Mouse (Mus musculus) neural tube, embryonic 12.5 days (tissue): ENCODE measurements at regions not wholly inside any gene's neighbourhood (a gene's known extent, or its start where the extent isn't known, plus 50 kb on each side); places are given as distances from the start of the nearest gene placed in this dataset.

ENCODE experiments used
- ATAC-seq: fragments of 200-750 bp; cut with Nextera tagmentation; 2 replicates; pipeline ENCODE4 v1.8.0; 2017; ENCODE audit warnings: low read depth, mild to moderate bottlenecking, moderate TSS enrichment, moderate library complexity; ENCODE audit not compliant: low FRiP score
- H3K27ac ChIP-seq: fragments of 300-500 bp; sonication (generic); 2 replicates; pipeline ENCODE4 v1.5.1; 2016
- H3K27me3 ChIP-seq: fragments of 300-500 bp; sonication (generic); replicated peaks from 2 replicates; pipeline ENCODE4 v1.6.1; 2016; ENCODE audit warnings: mild to moderate bottlenecking
- H3K36me3 ChIP-seq: fragments of 300-500 bp; sonication (generic); 2 replicates; pipeline ENCODE4 v1.6.1; 2016; ENCODE audit warnings: mild to moderate bottlenecking
- H3K4me1 ChIP-seq: fragments of 300-500 bp; sonication (generic); 2 replicates; pipeline ENCODE4 v1.6.1; 2016
- H3K4me2 ChIP-seq: fragments of 300-500 bp; sonication (generic); replicated peaks from 2 replicates; pipeline ENCODE4 v1.6.1; 2016; ENCODE audit warnings: mild to moderate bottlenecking
- H3K4me3 ChIP-seq: fragments of 300-500 bp; sonication (generic); 2 replicates; pipeline ENCODE4 v1.5.1; 2016
- H3K9ac ChIP-seq: fragments of 300-500 bp; sonication (generic); 2 replicates; pipeline ENCODE4 v1.6.1; 2016; ENCODE audit warnings: mild to moderate bottlenecking
- H3K9me3 ChIP-seq: fragments of 300-500 bp; sonication (generic); 2 replicates; pipeline ENCODE4 v1.6.1; 2016; ENCODE audit warnings: mild to moderate bottlenecking
- WGBS: fragments of 180-500 bp; shearing (Covaris S2); methylation state at CpG from one replicate; pipeline ENCODE4 v1.1.7; 2016; 5-methylcytosine and 5-hydroxymethylcytosine counted together

- ATAC-seq, result 0 out of 2 replicates have a peak, but pooled peaks have one; percentile 37
- Histone ChIP-seq H3K27me3 (no peaks in the 10 kb centered on the region), H3K4me1 (0 out of 2 replicates have a peak, but pooled peaks cover 4% of the 10 kb centered on the region), H3K4me2 (no peak overlapping the region), H3K4me3 (no peak overlapping the region), H3K9ac (no peak overlapping the region), H3K36me3 (no peaks in the 10 kb centered on the region), H3K27ac (no peak overlapping the region), H3K9me3 (no peaks in the 10 kb centered on the region)
- WGBS, result 64% methylated on average over 8 of the region's 8 CpGs
Observed at GRCm38 (mm10) chr4:9073736-9074428, 835.0 kb upstream of the Car8 start.

DNA sequence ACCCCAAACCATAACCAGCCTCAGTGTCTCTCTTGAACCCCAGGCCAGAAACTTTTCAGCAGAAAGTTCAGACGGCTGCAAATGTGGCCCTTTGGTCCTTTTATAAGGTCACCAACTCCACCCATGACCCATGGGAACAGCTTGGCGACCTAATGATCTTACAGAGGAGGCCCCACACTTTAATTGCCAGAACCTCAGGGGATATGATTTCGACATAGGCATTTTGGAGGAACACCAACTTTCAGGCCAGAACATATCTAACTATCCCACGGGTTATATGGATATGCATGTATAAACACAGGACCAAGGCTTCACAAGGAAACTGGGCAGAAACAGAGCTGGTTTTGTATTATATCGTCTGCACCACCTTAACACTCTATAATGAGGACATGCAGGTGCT, 833.5 kb upstream of the Car8 start:
- Histone ChIP-seq H3K4me1 (0 out of 2 replicates have a peak, but pooled peaks cover 4% of the 10 kb centered on the region), H3K36me3 (no peaks in the 10 kb centered on the region), H3K4me3 (no peak overlapping the region), H3K4me2 (no peak overlapping the region), H3K9ac (no peak overlapping the region), H3K27ac (no peak overlapping the region), H3K27me3 (no peaks in the 10 kb centered on the region), H3K9me3 (no peaks in the 10 kb centered on the region)
- 73% methylated on average over 5 of the region's 5 CpGs for WGBS
- no peak for ATAC-seq

- Histone ChIP-seq H3K4me2 (no peak overlapping the region), H3K4me1 (no peaks in the 10 kb centered on the region), H3K27me3 (no peaks in the 10 kb centered on the region), H3K9me3 (no peaks in the 10 kb centered on the region), H3K9ac (no peak overlapping the region), H3K36me3 (no peaks in the 10 kb centered on the region), H3K4me3 (no peak overlapping the region), H3K27ac (no peak overlapping the region)
- no peak for ATAC-seq
- WGBS, result 79% methylated on average over 2 of the region's 2 CpGs
Observed at GRCm38 (mm10) chr4:9067874-9068273, 829.0 kb upstream of the Car8 start.

DNA sequence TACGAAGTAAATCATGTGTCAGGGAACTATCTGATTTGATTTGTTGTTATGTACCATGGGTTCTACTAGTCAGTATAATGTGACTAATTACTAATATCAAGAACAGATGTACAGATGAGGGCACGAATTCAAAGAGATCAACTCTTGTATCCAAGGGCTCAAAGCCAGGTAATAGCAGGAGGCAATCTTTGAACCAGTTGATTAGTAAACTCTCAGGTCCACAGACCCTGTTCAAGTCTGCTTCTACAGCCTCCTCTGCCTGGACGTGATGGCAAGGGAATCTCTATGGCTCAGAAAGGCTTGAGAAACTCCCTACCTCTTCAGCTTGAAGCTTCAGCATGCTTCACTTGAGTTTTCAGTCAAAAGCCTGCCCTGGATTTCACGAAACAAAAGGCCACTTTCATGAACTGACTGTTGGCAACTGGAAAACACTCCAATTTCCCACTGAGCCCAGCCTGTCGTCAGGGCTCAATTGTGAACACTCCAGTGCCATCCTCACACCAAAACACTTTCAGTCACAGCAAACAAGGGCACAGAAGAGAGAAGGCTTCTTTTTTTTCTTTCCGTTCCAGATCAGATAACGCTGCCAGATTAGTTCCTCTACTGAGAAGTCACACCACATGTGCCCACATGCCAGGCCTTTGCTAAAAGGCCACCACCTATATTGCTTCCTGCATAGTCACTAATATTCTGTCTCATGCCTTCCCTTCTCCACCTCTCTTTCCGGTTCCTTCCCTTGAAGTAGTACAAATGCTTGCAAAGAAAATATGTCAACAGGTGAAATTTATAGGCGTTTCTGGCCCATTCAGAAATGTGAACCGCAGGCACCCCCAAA, 827.4 kb upstream of the Car8 start:
- H3K4me3 ChIP-seq, result no peak overlapping the region
- 67% methylated on average over 10 of the region's 10 CpGs for WGBS
- H3K27ac ChIP-seq, result no peak overlapping the region
- H3K4me1 ChIP-seq, result no peaks in the 10 kb centered on the region
- H3K9ac ChIP-seq, result no peak overlapping the region
- ATAC-seq, result no peak
- H3K27me3 ChIP-seq, result no peaks in the 10 kb centered on the region
- H3K4me2 ChIP-seq, result no peak overlapping the region
- H3K36me3 ChIP-seq, result no peaks in the 10 kb centered on the region
- H3K9me3 ChIP-seq, result no peaks in the 10 kb centered on the region

- H3K36me3 ChIP-seq, result no peaks in the 10 kb centered on the region
- no peak overlapping the region for H3K4me2 ChIP-seq
- H3K4me1 ChIP-seq, result peaks cover 5% of the 10 kb centered on the region
- no peaks in the 10 kb centered on the region for H3K9me3 ChIP-seq
- no peaks in the 10 kb centered on the region for H3K27me3 ChIP-seq
- H3K4me3 ChIP-seq, result no peak overlapping the region
- H3K27ac ChIP-seq, result no peak overlapping the region
- WGBS, result 82% methylated on average over 3 of the region's 3 CpGs
- ATAC-seq, result no peak
- no peak overlapping the region for H3K9ac ChIP-seq
Observed at GRCm38 (mm10) chr4:9061941-9062340, 823.1 kb upstream of the Car8 start.

DNA sequence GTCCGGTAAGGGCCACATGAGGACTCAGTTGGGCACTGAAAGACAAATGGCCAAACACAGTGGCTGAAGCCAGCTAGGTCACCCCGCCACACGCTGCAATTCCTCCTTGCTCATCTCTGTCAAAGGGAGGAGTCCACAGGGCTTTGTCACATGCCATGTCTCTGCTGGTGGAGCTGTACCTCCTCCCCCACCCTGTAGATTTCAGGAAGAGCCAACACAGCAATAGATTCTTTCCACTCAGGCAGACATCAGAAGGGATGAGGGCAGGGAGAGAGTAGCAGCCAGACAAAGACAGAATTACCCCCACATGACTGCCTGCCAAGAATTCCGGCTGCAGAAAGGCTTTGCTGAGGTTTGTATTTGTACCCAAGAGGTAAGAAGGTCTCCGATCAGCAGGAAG, 821.4 kb upstream of the Car8 start:
- ATAC-seq, result peak; percentile 74
- 20% methylated on average over 5 of the region's 5 CpGs for WGBS

DNA sequence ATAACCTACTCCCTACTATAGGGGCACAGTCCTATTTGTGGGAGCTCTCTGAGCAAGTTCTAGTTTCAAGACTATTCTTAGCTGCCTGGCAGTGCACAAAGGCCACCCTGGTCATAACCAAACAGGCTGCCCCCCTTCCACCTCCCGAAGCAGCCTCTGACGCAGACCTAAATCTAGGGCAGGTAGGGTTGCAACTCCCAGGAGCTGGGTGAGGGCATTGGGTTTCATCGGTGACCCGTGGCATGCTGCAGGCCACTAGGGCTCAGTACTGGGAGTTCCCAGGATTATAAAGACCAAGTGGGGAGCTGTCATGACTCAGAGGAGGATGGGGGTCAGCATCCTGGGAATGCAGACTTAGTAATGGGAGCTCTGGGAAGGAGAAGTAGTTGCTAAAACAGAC, 818.8 kb upstream of the Car8 start:
- H3K9ac ChIP-seq, result no peak overlapping the region
- no peak overlapping the region for H3K27ac ChIP-seq
- H3K27me3 ChIP-seq, result no peaks in the 10 kb centered on the region
- no peak overlapping the region for H3K4me2 ChIP-seq
- no peak for ATAC-seq
- H3K4me1 ChIP-seq, result peaks cover 5% of the 10 kb centered on the region
- H3K4me3 ChIP-seq, result no peak overlapping the region
- 75% methylated on average over 4 of the region's 4 CpGs for WGBS
- no peaks in the 10 kb centered on the region for H3K9me3 ChIP-seq
- no peaks in the 10 kb centered on the region for H3K36me3 ChIP-seq

More for the DNA sequence above, 821.4 kb upstream of the Car8 start:
- H3K4me1 ChIP-seq, result peaks cover 5% of the 10 kb centered on the region
- no peaks in the 10 kb centered on the region for H3K36me3 ChIP-seq
- H3K9ac ChIP-seq, result no peak overlapping the region
- no peak overlapping the region for H3K4me2 ChIP-seq
- H3K27me3 ChIP-seq, result no peaks in the 10 kb centered on the region
- no peak overlapping the region for H3K27ac ChIP-seq
- no peaks in the 10 kb centered on the region for H3K9me3 ChIP-seq
- no peak overlapping the region for H3K4me3 ChIP-seq

DNA sequence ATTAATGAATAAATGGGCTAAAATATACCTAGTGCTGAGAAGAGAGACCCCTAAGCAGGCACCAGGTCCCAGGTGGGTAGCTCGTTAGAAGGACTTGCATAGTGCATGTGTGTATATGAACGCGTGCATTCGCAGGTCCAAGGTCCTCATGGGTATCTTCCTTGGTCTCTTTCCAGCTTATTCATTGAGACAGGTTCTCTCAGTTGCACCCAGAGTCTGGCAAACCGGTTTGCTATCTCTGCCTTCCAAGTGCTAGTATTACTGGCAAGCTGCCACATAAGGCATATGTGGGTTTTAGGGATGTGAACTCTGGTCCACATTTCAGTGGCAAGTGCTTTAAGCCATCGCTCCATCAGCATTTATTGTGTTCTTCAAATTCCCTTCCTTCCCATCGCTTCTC, 818.3 kb upstream of the Car8 start:
- H3K4me3 ChIP-seq, result no peak overlapping the region
- no peaks in the 10 kb centered on the region for H3K9me3 ChIP-seq
- no peak overlapping the region for H3K27ac ChIP-seq
- H3K27me3 ChIP-seq, result no peaks in the 10 kb centered on the region
- H3K9ac ChIP-seq, result no peak overlapping the region
- H3K4me2 ChIP-seq, result no peak overlapping the region
- 89% methylated on average over 7 of the region's 7 CpGs for WGBS
- ATAC-seq, result no peak
- no peaks in the 10 kb centered on the region for H3K36me3 ChIP-seq
- H3K4me1 ChIP-seq, result peaks cover 5% of the 10 kb centered on the region

DNA sequence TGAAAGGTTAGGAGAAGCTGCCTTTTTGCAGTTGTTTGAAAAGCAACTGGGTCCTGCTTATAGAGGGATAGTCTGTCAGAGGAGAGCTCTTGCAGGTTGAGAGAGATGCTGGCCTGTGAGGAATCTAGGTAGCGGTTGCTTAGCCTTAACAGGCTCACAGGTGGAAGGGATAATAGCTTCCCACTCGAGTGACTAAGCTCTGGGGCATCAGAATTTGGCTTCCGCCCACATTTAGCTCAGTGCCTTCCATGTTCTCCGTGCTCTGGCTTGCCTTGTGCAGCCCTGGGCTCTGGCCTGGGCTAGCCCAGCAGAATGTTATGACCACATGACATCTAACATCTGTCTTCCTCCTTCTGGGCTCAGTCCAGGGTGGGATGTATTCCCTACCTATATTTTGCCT, 817.0 kb upstream of the Car8 start:
- no peak overlapping the region for H3K9ac ChIP-seq
- no peaks in the 10 kb centered on the region for H3K9me3 ChIP-seq
- no peak overlapping the region for H3K4me2 ChIP-seq
- ATAC-seq, result no peak
- H3K4me3 ChIP-seq, result no peak overlapping the region
- no peak overlapping the region for H3K27ac ChIP-seq
- no peaks in the 10 kb centered on the region for H3K36me3 ChIP-seq
- 86% methylated on average over 4 of the region's 4 CpGs for WGBS
- H3K4me1 ChIP-seq, result peaks cover 5% of the 10 kb centered on the region
- H3K27me3 ChIP-seq, result no peaks in the 10 kb centered on the region

DNA sequence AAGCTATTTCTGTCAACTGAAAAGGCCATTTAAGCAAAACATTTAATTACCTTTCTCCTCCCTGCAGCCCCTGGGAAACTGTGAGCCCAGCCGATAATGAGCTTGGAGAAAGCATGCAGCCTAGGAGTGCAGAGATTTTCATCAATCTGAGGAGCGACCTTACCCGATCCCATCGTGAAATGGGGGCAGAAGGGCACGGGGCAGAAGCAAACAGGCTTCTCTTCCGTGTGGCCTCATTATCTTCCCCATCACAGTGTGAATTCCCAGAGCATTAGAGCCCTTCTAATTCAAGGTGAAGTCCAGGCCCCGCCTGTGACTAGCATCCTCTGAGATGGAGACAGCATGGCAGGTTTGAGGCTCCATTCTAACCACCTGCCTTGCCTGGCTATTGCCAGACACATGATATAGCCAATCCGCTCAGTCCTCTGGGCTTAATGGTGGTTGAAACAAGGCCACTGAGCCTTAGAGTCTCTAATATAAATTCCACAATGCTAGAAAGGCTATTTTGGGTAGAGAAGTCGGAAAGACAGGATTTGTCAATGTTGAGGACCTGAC, 816.5 kb upstream of the Car8 start:
- WGBS, result 62% methylated on average over 9 of the region's 9 CpGs
- Histone ChIP-seq H3K4me1 (peaks cover 4% of the 10 kb centered on the region), H3K4me3 (no peak overlapping the region), H3K9me3 (no peaks in the 10 kb centered on the region), H3K4me2 (no peak overlapping the region), H3K36me3 (no peaks in the 10 kb centered on the region), H3K9ac (no peak overlapping the region), H3K27ac (no peak overlapping the region), H3K27me3 (no peaks in the 10 kb centered on the region)
- no peak for ATAC-seq

DNA sequence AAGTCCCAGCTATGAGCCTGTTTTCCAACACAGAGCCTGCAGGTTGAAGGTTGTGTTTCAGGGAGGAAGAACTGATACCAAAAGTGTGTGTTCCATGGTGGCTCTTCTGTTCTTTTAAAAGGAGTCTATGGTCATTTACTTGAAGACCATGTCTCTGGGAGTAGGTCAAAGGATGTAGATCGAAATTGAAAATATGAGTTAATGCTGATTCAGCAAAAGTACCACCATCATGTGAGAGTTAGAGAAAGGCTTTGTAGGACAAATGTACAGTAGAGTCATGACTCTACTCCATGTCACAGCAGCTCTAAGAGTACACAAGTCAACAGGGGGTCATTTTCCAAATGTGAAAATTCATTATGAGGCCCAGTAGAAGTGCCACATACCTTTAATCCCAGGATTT, 810.0 kb upstream of the Car8 start:
- 90% methylated on average over 1 of the region's 1 CpGs for WGBS
- Histone ChIP-seq H3K9me3 (no peaks in the 10 kb centered on the region), H3K27me3 (no peaks in the 10 kb centered on the region)

GRCm38 (mm10) chr4:9047151-9047550, 808.3 kb upstream of the Car8 start:
- ATAC-seq, result no peak
- H3K9me3 ChIP-seq, result no peaks in the 10 kb centered on the region
- no peak overlapping the region for H3K4me2 ChIP-seq
- no peak overlapping the region for H3K4me3 ChIP-seq
- H3K27me3 ChIP-seq, result no peaks in the 10 kb centered on the region
- H3K4me1 ChIP-seq, result no peaks in the 10 kb centered on the region
- H3K27ac ChIP-seq, result no peak overlapping the region
- 87% methylated on average over 4 of the region's 4 CpGs for WGBS
- no peaks in the 10 kb centered on the region for H3K36me3 ChIP-seq
- no peak overlapping the region for H3K9ac ChIP-seq

More for the DNA sequence above, 810.0 kb upstream of the Car8 start:
- no peak overlapping the region for H3K9ac ChIP-seq
- H3K4me1 ChIP-seq, result no peaks in the 10 kb centered on the region
- no peak overlapping the region for H3K4me3 ChIP-seq
- no peak overlapping the region for H3K4me2 ChIP-seq
- H3K27ac ChIP-seq, result no peak overlapping the region
- no peaks in the 10 kb centered on the region for H3K36me3 ChIP-seq
- no peak for ATAC-seq
